Mouse (Mus musculus) left cerebral cortex, adult 9 months (tissue): Measurements from ENCODE around the gene Stx6.

ENCODE experiments used
- DNase-seq, 2 experiments: peaks; one replicate each; pipeline ENCODE4 v3.0.0; 2022; ENCODE audit warnings: low spot score in 2 of 2

Stx6 gene

DNA sequence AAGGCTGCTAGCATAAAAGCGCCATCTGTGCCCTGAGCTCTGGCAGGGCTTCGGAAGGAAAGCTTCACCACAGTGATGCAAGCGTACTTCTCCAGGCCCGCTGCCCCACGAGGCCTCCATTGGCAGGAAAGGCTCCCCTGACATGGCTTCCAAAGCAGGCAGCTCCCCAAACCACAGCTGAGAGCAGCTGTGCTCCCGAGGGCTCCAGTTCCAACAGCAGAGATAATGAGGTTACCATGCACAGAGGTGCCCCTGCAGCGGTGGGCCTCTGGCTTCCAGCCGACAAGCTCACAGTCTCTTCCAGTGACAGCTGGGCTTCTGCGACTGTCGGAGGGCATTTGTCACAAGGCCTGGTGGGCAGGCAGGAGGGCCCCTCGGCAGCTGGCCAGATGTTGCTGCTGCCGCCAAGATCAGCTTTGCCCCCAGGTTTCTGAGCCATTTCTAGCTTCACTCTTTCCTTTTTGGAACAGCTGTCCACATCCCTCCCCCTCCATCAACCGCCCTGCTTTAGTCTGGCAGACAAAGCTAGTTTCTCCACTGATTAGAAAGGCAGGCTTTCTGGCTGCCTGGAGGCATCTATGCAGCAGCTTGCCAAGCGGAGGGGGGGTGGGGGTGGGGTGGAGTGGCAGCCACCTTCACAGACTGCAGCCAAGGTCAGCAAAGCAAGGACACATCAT lies 75.6 kb downstream of the Stx6 start:
- peak; percentile 52 to 77 for DNase-seq

DNA sequence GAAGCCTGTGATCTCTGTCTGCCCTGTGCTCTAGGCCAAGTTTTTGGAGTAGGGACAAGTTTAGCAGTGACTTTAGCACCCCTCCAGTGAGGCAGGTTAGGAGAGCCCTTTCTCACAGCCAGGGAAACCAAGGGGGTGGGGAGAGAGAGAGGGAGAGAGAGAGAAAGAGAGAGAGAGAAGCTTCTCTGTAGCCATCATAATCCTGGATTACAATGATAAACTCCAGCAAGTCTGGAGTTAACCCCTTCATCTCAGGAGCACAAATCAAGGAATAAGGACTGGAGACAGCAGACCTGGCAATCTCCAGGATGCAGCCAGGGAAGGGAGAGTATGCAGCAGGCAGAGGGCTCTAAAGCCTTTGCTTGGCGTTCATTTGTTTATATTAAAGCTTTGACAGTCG lies 77.1 kb downstream of the Stx6 start:
- no peak for DNase-seq

- DNase-seq, result no peak
Measured at GRCm38 (mm10) chr1:155236306-155237024, 78.0 kb downstream of the Stx6 start.

GRCm38 (mm10) chr1:155237390-155237789 lies 78.9 kb downstream of the Stx6 start:
- DNase-seq, result peak in 1 of 2 experiments; percentile 75

GRCm38 (mm10) chr1:155238126-155238525 lies 79.6 kb downstream of the Stx6 start:
- DNase-seq, result no peak

DNA sequence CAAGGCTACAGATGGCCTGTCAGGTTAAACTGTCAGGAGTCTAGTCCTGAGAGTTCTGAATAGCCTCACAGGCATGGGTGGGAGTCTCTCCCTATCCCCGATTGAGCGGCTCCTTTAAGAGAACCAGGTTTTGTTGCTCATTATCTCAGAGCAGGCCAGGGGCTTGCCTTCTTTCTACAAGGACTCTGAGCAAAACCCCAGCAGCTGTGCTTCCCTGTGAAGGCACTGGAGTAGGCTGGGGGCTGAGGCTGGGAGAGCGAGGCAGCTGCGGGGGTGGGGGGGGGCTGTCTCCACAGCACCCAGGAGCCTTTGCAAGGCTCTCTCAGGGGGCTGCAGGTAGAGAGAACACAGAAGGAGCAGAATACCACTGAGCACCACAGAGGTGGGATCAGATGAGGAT lies 80.7 kb downstream of the Stx6 start:
- DNase-seq, result no peak

GRCm38 (mm10) chr1:155239962-155240717 lies 81.6 kb downstream of the Stx6 start:
- no peak for DNase-seq

- DNase-seq, result no peak
Measured at GRCm38 (mm10) chr1:155241701-155242487, 83.4 kb downstream of the Stx6 start.

GRCm38 (mm10) chr1:155242488-155242745 lies 83.9 kb downstream of the Stx6 start:
- no peak for DNase-seq

DNA sequence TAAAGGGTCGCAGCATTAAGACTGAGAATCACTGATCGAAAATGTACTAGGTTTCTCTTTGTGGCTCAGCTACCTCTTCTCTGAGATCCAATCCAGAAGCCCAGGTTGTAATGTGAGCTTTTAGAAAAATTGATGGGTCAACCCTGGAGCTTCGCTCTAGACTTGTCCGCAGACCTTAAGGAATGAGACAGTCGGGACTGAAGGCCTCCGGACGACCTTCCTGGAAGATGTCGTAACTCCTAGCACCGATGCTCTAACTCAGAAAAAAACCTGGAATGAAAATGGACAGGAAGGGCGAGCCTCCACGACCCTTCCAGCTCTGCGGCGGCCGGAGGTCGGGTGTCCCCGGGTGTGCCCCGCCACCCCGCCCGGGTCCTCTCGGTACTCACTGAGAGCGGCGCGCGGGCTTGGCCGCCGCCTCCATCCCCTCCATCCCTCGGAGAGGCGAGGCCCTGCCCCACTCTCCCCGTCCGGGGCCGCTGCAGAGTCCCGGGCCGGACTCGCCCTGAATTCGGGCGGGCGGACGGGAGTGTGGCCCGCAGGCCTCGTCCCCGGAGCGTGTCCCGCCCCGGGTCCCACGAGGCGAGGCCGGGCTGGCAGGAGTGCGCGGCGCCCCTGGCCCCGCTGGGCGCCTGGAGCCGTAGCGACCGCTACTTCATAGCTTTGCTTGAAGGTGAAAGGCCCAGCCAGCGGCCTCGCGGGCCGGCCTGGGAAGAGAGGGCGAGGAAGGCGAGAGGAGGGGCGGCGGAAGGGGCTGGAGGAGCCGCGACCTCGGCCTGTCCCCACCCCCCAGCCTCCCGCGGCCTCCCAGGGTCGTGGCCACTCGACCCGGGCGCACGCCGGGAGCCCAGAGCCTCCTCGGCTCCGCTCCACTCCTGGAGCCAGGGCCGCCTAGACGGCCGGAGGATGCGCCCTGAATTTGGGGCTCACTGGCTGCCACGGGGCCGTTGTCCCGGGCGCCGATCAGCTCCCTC lies 85.6 kb downstream of the Stx6 start, which contains the start of gene BC034090:
Gene BC034090 (minus strand): TSS at position 648 of the 974 bp plus-strand sequence.
- DNase-seq, result no peak

- no peak for DNase-seq
Measured at GRCm38 (mm10) chr1:155244771-155245211, 86.3 kb downstream of the Stx6 start.

DNA sequence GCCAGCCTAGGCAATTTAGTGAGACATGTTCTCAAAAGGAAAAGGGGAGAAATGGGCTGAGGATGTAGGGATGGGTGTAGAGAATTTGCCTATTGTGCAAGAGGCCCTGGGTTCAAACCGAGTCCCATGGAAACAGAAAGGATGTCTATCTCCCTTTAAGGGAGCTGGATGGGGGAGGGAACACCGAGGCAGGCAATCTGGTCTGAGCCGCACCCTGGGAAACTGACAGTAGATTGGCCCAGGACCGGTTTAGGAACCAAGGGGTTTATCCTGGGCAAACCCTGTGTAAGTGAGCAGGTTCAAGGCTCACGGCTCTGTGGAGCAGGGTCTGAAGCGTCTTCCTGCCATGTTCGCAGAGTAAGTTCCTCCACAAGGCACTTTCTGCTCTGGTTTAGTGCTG lies 87.0 kb downstream of the Stx6 start:
- no peak for DNase-seq

- no peak for DNase-seq
Measured at GRCm38 (mm10) chr1:155247441-155247840, 88.9 kb downstream of the Stx6 start.

- no peak for DNase-seq
Measured at GRCm38 (mm10) chr1:155248041-155248440, 89.5 kb downstream of the Stx6 start.

DNA sequence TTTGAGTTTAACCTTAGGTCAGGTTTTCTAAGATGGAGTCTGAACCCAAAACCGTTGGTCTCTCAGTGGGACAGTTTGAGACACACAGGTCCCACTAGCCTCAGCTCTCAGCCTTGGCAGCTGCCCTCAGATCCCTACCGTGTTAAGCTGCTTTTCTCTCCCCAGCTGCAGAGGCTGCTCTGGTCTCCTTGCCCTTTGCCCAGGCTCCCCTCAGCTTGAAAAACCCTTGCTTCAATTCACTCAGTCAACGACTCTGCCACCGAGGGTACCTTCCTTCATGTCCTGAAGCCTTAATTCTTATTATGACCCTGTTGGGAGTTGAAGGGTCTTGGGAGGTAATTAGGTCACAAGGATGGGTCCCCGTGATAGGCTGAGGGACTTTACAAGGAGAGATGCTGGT lies 91.4 kb downstream of the Stx6 start:
- DNase-seq, result no peak

- DNase-seq, result no peak
Measured at GRCm38 (mm10) chr1:155250531-155251135, 92.1 kb downstream of the Stx6 start.

DNA sequence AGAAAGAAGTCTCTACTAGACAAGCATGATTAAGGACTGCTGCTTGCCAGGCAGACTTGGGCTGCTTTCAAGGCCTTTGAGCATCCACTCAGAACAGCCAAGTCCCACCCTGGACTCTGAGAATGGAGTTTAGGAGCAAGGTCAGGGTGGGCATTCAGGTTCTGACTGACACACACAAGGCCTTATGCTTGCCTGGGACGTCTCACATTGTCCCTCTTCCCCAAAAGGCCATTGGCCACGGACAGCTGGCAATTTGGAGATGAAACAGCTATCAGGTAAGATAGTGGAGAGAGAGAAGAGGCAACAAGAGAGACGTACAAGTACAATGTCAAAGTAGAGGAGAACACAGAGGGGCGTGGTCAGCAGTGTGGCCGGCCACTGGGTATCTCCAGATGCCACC lies 93.1 kb downstream of the Stx6 start:
- no peak for DNase-seq

- no peak for DNase-seq
Measured at GRCm38 (mm10) chr1:155252631-155253121, 94.2 kb downstream of the Stx6 start.

DNA sequence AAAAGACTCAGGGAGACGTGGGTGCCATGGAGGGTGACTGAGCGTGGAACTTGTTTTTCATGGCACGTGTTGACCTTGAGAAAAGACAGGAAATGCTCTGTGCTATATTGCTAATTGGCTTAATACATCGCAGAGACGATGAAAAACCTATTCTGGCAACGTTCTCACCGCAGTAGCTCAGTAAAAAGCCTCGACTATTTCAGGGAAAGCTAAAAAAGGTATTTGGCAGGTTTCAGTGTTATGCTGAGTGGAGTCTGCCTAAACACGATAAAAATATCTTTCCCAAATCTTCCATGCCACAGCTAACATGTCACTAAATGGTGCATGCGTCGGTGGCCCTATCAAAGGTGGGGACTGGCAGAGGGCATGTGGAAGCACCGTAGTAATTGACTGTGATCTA lies 94.6 kb downstream of the Stx6 start:
- no peak for DNase-seq

- DNase-seq, result no peak
Measured at GRCm38 (mm10) chr1:155254309-155254708, 95.8 kb downstream of the Stx6 start.
